In the genomic region with DNA sequence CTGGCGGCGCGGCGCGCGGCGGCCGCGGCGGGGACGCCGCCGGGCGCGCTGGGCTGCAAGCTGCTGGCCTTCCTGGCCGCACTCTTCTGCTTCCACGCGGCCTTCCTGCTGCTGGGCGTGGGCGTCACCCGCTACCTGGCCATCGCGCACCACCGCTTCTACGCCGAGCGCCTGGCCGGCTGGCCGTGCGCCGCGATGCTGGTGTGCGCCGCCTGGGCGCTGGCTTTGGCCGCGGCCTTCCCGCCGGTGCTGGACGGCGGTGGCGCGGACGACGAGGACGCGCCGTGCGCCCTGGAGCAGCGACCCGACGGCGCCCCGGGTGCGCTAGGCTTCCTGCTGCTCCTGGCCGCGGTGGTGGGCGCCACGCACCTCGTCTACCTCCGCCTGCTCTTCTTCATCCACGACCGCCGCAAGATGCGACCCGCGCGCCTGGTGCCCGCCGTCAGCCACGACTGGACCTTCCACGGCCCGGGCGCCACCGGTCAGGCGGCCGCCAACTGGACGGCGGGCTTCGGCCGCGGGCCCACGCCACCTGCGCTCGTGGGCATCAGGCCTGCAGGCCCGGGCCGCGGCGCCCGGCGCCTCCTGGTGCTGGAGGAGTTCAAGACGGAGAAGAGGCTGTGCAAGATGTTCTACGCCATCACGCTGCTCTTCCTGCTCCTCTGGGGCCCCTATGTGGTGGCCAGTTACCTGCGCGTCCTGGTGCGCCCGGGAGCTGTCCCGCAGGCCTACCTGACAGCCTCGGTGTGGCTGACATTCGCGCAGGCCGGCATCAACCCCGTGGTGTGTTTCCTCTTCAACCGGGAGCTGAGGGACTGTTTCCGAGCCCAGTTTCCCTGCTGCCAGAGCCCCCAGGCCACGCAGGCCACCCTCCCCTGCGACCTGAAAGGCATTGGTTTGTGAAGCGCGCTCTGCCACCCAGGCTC, we compare ENCODE assay signal across 9 mouse cellular contexts. TPM values are rescaled to one million over a fixed set of nuclear protein-coding genes. Genes with fewer than 3 reads are reported as not detected.
DNase-seq lines count a peak whose midpoint lies in the region; ATAC-seq lines count a peak whose summit lies in the region.
"Had no signal": no experiment of that assay in that cellular context is flagged by ENCODE, and none has a peak within 500 bp of the region (broad histone marks: within the 10 kb centered on the region; RNA-seq: fewer than 3 reads in every experiment).

No protein-coding gene starts in this region.

- WGBS in limb, embryonic 10.5 days: 2% methylated on average over 107 of the region's 110 CpGs

- ATAC-seq in granulocyte monocyte progenitor cell, adult 5-6 weeks (replicated peaks; ENCODE audit: poor library complexity, severe bottlenecking): peak; percentile 40
- ATAC-seq in erythroid progenitor cell, adult 5-6 weeks (replicated peaks; ENCODE audit: low FRiP score, poor library complexity, severe bottlenecking): no peak

- DNase-seq in frontal cortex, postnatal 10 days (ENCODE audit: low spot score in 2 of 2): peak; percentile 19 to 39
- no peak for DNase-seq in frontal cortex, postnatal 36 days (ENCODE audit: low spot score in 2 of 2)
- peak; percentile 5 to 33 for DNase-seq in urinary bladder, adult 18-20 months (ENCODE audit: low spot score in 2 of 2)
- no peak for DNase-seq in urinary bladder, postnatal 10 days (ENCODE audit: low spot score)
- peak; percentile 50 for DNase-seq in limb, embryonic 10.5 days (ENCODE audit: low spot score)
- peak; percentile 68 for DNase-seq in neural tube, embryonic 10.5 days (ENCODE audit: extremely low spot score, low spot score)

- H3K4me1 ChIP-seq in limb, embryonic 10.5 days: peaks cover 22% of the 10 kb centered on the region

- peaks cover 92% of the 10 kb centered on the region for H3K27me3 ChIP-seq in limb, embryonic 10.5 days (ENCODE audit: low read depth, poor library complexity, severe bottlenecking)

- peak overlapping the region; percentile 78 for H3K4me3 ChIP-seq in limb, embryonic 10.5 days

- no peaks in the 10 kb centered on the region for H3K9me3 ChIP-seq in limb, embryonic 10.5 days (replicated peaks)

- H3K27ac ChIP-seq in limb, embryonic 10.5 days: peak overlapping the region; percentile 86

- H3K36me3 ChIP-seq in limb, embryonic 10.5 days: no peaks in the 10 kb centered on the region

RNA-seq across cellular contexts. Expression of a gene that starts 0.7 kb away (rescaled TPM):
- not detected in 2 replicates for total RNA-seq in granulocyte monocyte progenitor cell, adult 5-6 weeks (2014; fragmentation: Nextera tagmentation)
- 0.09 TPM in 1 of 2 replicates, not detected in the other for total RNA-seq in granulocyte monocyte progenitor cell, adult 5-6 weeks (2017)
- 1.0 and 1.1 TPM in 2 replicates for polyA plus RNA-seq in limb, embryonic 10.5 days (2016; fragmentation: Nextera tagmentation; extraction: Ambion mirVana)
- 0.72 TPM in 1 of 2 replicates, not detected in the other for total RNA-seq in erythroid progenitor cell, adult 5-6 weeks (2015; ENCODE audit: low replicate concordance)
- 1.8 TPM in 1 of 2 replicates, not detected in the other for total RNA-seq in erythroid progenitor cell, adult 5-6 weeks (2017; ENCODE audit: low replicate concordance)

RNA-seq across cellular contexts. Expression of a gene that starts 26.6 kb away (rescaled TPM):
- total RNA-seq in granulocyte monocyte progenitor cell, adult 5-6 weeks (2014; fragmentation: Nextera tagmentation): 28.1 and 28.6 TPM in 2 replicates
- 5.2 and 7.3 TPM in 2 replicates for total RNA-seq in granulocyte monocyte progenitor cell, adult 5-6 weeks (2017)
- 2.4 and 3.2 TPM in 2 replicates for polyA plus RNA-seq in limb, embryonic 10.5 days (2016; fragmentation: Nextera tagmentation; extraction: Ambion mirVana)
- total RNA-seq in erythroid progenitor cell, adult 5-6 weeks (2015; ENCODE audit: low replicate concordance): 5.0 and 9.0 TPM in 2 replicates
- 2.7 and 2.9 TPM in 2 replicates for total RNA-seq in erythroid progenitor cell, adult 5-6 weeks (2017; ENCODE audit: low replicate concordance)

RNA-seq across cellular contexts. Expression of a gene that starts 26.6 kb away (rescaled TPM):
- total RNA-seq in granulocyte monocyte progenitor cell, adult 5-6 weeks (2014; fragmentation: Nextera tagmentation): 23.2 and 33.9 TPM in 2 replicates
- total RNA-seq in granulocyte monocyte progenitor cell, adult 5-6 weeks (2017): 24.1 and 26.8 TPM in 2 replicates
- 11.1 and 14.6 TPM in 2 replicates for polyA plus RNA-seq in limb, embryonic 10.5 days (2016; fragmentation: Nextera tagmentation; extraction: Ambion mirVana)
- 8.8 and 11.5 TPM in 2 replicates for total RNA-seq in erythroid progenitor cell, adult 5-6 weeks (2015; ENCODE audit: low replicate concordance)
- 2.7 and 5.3 TPM in 2 replicates for total RNA-seq in erythroid progenitor cell, adult 5-6 weeks (2017; ENCODE audit: low replicate concordance)

RNA-seq across cellular contexts. Expression of a gene that starts 33.0 kb away (rescaled TPM):
- not detected in 2 replicates for total RNA-seq in granulocyte monocyte progenitor cell, adult 5-6 weeks (2014; fragmentation: Nextera tagmentation)
- not detected in 2 replicates for total RNA-seq in granulocyte monocyte progenitor cell, adult 5-6 weeks (2017)
- not detected in 2 replicates for polyA plus RNA-seq in limb, embryonic 10.5 days (2016; fragmentation: Nextera tagmentation; extraction: Ambion mirVana)
- not detected in 2 replicates for total RNA-seq in erythroid progenitor cell, adult 5-6 weeks (2015; ENCODE audit: low replicate concordance)
- total RNA-seq in erythroid progenitor cell, adult 5-6 weeks (2017; ENCODE audit: low replicate concordance): not detected in 2 replicates
- polyA plus RNA-seq: gonadal fat pad, adult 2 months had no signal

Comparison
In these comparisons a context has a peak if more than half of its experiments do, and no peak if none do; other contexts are left out.
1. DNase-seq: peak in frontal cortex, postnatal 10 days (2 of 2), urinary bladder, adult 18-20 months (2 of 2), limb, embryonic 10.5 days (single experiment) and neural tube, embryonic 10.5 days (single experiment); none in frontal cortex, postnatal 36 days (0 of 2) and urinary bladder, postnatal 10 days (single experiment).